Mouse (Mus musculus) urinary bladder, postnatal 36 days (tissue): Measurements from ENCODE around the gene Uhrf1bp1l.
"Not testable (repeated sequence)": the region's sequence is repeated elsewhere in the genome, so short reads cannot be mapped to it uniquely, and the experiment has no call there.

ENCODE experiments used
- DNase-seq, 2 experiments: peaks; one replicate each; pipeline ENCODE4 v3.0.0; 2022; ENCODE audit warnings: low spot score in 2 of 2, mixed read lengths in 1 of 2

Gene Uhrf1bp1l

DNA sequence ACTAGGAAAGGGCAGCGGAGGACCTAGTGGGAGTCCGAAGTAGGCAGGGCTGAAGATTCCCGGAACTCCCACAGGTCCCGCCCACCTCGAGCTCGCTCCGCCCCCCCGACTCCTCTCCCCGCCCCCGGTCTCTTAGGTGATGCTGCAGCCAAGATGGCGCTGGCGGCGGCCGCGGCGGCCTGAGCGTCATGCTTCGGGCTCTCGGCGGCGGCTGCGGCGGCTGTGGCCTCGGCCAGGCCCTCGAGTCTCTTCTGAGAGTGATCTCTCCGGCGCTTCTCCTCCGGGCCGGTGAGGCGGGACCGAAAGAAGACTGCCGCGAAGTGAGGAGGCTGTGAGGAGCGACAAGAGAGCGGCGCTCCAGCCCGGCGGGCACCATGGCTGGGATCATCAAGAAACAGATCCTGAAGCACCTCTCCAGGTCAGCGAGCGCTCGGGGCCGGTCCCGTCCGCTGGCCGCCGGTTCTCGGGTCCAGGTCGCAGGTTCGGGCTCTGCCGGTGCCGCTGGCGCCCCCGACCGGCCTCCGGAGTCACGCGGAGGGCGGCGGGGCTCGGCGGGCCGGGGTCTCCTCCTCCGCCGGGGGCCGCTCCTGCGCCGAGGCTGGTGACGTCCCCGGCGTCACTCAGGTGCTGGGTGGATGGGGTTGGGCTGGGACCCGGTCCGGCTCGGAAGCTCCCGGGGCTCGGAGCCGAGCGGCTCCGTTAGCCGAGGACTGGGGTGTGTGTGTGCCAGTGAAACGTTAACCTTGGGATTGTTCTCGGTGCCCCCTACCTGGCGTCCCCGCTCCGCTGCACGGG lies at the start of gene Uhrf1bp1l:
Gene Uhrf1bp1l, plus strand, starts transcription at position 121 of the 795 bp plus-strand sequence.
- DNase-seq, result peak; percentile 81 to 91

DNA sequence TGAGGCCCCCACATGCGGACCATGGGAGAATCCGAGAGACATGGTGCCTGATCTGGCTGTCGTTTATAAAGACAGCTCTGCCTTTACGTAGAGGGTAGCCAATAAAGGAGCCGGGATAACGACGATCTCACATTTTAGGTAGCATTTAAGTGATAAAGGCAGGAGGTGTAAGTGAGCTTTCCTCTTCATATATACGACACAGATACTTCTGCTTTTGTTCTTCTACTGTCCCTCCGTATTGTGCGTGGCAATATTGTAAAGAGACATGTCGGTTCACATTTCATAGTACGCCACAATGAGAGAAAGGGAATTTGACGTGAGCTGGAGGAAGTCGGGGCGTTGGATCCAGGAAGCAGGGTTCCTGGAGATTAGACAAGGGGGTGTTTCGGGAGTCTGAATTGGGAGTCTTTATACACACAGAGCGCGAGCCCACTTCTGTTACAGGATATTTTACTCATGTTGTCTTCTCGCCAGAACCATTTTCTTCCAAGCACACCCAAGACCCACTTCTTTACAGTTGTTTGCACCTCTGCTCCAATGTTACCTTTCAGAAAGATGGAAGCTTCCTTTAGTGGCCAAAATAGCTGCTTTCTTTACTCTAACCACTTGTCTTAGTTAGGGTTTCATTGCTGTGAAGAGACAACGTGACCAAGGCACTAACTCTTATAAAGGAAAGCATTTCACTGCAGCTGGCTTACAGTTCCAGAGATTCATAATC lies 49.4 kb upstream of the Uhrf1bp1l start:
- no peak for DNase-seq

DNA sequence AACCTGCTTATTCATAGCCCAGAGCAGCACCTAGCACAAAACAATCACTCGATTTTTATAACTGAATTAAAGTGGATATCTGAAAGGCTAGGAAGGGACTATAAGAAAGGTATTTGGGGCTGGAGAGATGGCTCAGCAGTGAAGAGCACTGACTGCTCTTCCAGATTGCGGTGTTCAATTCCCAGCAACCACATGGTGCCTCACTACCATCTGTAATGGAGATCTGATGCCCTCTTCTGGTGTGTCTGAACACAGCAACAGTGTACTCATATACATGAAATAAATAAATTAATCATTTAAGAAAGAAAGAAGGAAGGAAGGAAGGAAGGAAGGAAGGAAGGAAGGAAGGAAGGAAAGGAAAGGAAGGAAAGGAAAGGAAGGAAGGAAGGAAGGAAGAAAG lies 48.5 kb upstream of the Uhrf1bp1l start:
- not testable (repeated sequence) for DNase-seq

DNA sequence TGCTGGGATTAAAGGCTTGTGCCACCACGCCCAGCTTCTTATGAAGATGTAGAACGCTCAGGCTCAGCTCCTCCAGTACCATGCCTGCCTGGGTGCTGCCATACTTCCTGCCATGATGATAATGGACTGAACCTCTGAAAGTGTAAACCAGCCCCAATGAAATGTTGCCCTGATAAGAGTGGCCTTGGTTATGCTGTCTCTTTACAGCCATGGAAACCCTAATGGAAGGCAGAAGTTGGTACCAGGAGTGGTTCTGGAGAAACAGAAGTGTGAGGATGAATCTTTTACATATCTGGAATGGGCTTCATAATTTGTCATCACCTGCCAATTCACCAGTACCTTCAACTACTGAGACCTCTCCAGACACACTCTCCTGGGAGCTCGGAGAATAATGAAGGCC lies 46.8 kb upstream of the Uhrf1bp1l start:
- DNase-seq, result no peak

DNA sequence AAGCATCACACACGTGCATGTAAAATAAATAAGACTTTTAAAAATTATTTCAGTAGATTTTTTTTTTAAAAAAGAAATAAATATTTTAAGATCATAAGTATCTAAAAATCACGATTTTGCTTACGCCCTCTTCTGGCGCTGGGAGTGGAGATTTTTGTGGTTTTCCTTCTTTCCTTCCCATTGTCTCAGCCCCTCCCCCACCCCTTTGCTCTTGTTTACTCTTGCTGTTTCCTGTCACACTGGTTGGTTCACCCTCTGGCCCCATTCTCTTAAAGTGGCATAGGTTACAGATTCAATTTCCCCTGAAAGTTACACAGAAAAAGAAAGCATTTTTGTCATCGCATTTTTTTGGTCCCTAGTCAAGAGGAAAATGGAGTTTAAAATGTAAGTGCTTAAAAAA lies 41.7 kb upstream of the Uhrf1bp1l start:
- DNase-seq, result peak in 1 of 2 experiments; percentile 26

DNA sequence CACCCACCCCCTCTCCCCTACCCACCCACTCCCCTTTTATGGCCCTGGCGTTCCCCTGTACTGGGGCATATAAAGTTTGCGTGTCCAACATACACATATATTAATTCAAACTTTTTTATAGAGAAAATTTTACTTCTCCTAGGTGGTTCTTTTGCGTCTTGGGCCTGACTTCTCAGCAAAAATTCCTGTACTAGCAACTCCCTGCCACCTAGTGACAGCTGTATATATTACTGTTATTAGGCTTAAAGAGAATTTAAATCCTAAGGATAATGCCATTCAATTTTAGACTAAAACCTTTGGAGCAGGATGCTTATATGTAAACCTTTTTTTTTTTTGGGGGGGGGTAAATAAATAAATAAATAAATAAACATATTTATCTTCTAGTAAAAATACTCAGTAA lies 37.4 kb upstream of the Uhrf1bp1l start:
- DNase-seq, result no peak

DNA sequence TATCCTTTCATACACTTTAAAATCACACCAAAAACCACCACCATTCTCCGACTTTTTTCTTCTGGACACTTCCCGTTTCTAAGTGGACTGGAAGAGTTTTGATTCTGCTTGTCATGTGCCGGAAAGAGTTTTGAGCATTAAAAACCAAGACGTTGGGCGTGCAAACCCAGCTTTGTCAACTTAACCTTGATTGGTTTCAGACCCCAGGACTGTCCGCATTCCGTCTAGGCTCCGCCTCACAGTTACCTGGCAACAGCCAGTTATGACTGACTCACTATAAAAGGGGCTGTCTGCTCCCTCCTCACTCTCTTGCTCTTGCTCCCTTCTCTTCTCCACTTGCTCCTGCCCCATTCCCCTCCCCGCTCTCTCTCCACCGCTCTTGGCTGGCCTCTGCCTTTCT lies 36.1 kb upstream of the Uhrf1bp1l start:
- no peak for DNase-seq

DNA sequence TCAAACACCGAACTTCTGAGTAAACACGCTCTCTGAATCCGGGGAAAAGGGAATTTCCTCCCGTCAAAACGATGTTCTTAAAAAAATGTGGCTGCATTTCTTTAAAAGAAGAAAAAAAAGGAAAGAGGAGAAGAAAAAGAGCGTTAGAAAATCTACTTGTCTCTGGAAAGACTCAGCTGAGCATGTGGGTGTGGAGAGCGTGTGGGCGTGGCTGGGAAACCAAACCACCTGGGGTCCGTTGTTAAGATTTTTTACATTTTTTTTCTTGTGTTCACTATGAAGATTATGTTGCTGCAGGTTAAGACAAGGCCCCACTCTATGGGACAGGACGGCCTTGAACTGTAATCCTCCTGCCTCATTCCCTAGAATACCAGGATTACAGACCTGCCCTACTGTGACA lies 29.9 kb upstream of the Uhrf1bp1l start:
- DNase-seq, result no peak

DNA sequence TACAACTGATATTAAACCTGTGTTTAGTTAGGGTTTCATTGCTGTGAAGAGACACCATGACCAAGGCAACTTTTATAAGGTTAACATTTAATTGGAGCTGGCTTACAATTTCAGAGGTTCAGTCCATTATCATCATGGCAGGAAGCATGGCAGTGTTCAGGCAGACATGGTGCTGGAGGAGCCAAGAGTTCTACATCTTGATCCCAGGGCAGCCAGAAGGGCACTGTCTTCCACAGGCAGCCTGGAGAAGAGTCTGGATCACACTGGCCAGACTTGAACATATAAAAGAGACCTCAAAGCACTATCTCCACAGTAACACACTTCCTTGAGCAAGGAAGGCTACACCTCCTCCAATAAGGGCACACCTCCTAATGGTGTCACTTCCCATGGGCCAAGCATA lies 24.5 kb upstream of the Uhrf1bp1l start:
- DNase-seq, result no peak

DNA sequence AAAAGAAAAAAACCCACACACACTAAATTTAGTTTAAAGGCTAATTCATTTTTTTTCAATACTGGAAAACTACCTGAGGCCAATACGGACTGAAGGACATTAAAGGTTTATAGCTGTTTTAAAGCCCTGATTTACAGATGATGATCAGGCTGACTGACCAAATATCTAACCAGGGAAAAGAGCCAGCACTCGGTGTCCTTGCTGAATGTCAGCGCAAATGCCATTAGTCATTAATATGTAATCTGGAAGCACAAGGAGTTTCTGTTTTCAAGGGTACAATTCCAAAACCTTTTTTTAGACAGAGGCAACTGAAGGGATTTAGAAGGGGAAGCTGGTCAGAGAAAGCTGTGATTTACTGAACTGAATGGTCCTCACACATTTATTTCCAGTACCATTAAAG lies 24.0 kb upstream of the Uhrf1bp1l start:
- no peak for DNase-seq

DNA sequence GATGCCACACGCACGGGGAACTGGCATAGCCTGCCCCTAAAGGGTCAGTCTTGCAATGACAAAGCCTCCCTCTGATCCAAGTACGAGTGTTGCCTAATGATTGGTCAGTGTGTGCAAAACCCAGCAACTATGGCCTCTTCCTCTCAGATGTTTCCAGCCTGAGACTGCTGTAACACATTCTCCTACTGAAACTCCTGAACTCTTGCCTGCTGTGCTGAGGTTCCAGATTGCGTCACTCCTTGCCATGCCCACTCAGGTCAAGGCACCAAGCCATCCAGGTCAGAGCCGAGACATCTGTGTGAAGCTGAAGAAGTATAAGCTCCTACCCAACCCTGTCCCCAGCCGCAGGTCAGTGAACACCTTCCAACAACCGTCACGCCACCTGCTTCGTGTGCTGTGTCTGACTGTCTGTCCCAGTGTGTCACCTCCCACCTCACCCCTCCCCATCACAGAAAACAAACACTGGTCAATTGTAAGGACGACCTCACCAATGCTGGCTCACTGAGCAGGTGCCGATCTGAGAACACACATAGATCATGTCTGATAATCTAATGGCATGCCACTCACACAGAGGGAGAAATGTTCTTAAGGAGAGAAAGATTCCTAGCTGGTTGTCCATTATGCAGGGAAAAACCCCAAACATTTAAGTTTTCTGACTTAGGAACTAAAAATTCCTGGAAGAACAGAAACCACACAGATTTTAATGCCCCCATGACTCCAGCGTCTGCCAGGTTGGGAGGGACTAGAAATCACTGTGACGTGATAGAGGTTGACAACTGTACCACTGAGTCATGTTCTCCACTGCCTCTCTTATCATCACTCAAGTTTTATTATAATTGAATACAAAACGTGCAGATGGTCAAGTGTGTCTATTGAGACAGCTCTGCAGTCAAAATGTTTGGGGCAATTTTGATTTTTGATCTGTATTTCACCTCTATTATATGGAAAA lies 22.3 kb upstream of the Uhrf1bp1l start:
- DNase-seq, result peak in 1 of 2 experiments; percentile 53

DNA sequence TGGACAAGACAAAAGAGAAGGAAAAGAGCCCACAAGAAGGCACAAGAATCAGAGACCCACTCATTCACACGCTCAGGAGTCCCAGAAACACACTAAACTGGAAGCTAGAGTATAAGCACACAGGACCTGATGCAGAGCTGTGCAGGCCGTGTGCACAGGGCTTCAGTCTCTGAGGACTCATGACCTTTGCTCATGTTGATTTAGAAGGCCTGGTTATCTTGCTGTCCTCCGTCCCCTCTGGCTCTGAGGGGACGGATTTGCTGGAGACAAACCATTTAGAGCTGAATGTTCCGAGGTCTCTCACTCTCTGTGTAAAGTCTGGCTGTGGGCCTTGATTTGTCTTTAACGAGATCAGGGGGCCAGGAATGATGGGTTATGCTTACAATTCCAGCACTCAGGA lies 14.4 kb upstream of the Uhrf1bp1l start:
- no peak for DNase-seq

DNA sequence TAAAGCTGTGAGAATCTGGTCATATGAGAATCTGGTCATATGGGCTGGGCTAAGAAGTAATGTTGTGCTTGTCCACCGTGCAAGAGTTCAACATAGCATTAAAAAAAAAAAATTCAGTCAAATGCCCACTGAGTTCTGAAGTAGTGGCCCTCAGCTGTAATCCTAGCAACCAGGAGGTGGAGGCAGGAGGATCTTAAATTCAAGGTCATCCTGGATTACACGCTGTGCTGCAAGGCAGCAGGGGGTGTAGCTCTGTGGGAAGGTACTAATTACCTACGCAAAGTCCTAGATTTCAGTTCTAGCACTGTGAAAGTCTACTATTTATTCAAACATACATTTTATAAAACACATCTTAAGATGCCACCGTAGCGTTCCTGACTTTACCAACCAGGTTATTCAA lies 13.4 kb upstream of the Uhrf1bp1l start:
- no peak for DNase-seq

DNA sequence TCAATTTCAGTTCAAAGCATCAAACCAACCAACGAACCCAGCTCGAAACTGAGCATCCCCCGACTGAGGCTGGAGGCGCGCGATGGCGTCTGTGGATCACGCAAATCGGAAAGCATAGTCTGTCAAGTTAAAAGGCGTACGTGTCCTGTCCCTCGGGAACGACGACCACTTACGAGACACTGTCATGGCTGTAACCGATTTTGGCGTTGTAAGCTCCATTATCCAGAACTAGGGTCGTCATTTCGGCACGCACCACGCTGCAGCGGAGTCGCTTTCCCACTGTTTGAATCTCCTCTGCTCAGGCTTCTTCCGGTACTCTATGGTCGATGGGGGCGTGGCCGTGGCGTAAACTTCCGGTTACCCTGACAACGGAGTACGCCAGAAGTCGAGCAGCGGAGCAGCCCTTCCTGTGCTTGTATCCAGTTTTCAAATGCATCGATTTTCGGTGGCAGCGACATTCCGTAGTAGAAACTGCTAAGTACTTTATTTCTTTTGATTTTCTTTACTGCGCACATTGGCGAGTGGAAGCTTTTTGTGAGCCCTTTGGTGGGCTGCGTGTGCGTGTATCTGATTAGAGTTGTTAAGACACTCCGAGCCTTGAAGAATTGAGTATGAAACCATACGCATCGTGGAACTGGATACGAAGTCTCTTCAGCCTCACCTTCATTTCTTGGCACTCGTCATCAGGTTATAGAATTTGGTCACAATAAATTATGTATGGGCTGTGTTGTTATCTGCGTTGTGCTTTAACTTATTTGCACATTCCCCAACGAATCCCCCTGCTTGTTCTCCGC lies 12.6 kb upstream of the Uhrf1bp1l start, which contains the start of gene Actr6:
Gene Actr6, minus strand, starts transcription at position 295 of the 794 bp plus-strand sequence.
- DNase-seq, result peak; percentile 93

DNA sequence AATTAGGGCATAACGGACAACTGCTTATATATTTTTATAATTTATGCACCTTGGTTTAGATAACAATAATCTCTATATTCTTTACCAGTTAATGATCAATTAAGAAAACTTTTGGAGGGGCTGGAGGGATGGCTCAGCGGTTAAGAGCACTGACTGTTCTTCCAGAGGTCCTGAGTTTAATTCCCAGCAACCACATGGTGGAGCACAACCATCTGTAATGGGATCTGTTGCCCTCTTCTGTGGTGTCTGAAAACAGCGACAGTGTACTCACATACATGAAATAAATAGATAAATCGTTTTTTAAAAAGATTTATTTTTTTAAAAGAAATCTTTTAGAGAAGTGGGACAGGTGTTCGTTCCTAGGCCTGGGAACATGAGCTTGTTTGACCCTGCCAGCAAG lies 7.7 kb upstream of the Uhrf1bp1l start:
- no peak for DNase-seq

DNA sequence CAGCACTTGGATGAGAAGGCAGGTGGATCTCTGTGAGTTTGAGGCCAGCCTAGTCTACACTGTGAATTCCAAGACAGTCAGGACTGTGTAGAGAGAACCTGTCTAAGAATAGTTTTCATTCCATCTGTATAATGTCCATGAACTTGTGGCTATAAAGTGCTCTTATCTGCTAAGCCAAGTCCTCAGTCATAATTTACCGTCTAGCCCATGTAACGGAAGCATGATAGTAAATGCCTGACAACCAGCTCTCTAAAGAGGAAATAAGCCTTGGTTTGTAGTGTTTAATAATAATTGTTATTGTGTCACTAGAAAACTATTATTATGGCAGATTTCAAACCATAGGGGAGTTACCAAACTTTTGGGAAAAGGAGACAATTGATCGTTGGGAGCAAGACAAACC lies 6.9 kb upstream of the Uhrf1bp1l start:
- DNase-seq, result no peak

DNA sequence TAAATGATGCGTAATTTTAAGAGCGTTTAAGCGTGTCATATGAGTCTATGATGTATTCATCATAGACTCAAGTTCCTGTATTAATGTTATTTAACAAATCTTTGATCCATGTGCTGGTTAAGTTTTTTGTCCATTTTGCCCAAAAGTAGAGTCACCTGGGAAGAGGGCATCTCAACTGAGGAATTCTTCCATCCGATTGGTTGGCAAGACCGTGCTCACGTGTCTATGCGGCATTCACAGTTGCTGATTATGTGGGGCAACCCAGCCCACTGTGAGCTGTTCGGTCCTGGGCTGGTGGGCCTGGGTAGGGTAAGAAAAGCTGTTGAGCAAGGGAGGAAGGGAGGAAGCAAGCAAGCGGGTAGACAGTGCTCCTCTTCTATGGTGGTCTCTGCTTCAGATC lies 6.4 kb upstream of the Uhrf1bp1l start:
- DNase-seq, result no peak

DNA sequence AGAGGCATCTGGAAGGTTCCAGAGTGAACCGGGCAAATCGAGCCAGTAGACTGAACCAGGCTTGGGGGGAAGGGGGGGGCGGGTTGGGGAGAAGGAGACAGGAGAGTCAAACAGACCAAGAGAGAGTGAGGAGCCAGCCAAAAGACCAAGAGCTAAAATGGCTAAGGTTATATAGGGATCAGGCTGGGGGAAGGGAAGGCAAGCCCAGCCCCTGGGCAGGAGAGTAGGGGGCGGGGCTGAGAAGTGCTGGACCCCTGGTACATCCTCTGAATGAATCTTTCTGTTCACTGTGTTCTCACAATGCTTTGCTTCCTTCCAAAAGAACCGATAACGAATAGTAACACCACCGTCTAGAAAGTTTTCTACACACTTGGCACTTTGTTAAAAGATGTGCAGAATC lies 5.1 kb upstream of the Uhrf1bp1l start:
- no peak for DNase-seq

DNA sequence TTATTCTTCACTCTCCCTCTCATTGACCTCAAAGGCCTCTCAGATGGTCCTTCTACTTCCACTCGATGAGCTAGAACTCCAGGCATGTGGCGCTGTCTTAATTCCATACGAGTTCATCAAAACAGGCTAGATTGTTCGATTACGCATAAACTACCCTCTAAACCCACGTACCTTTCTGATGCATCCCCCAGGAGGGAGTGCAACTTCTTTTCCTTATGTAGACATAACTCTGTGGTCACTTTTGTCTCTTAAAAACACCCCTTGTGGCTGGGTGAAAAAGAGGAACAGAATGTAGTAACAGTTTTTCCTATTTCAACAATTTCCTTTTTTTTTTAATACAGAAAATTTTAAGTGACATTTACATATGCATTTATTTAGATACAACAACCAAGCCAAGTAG lies 3.8 kb upstream of the Uhrf1bp1l start:
- no peak for DNase-seq

DNA sequence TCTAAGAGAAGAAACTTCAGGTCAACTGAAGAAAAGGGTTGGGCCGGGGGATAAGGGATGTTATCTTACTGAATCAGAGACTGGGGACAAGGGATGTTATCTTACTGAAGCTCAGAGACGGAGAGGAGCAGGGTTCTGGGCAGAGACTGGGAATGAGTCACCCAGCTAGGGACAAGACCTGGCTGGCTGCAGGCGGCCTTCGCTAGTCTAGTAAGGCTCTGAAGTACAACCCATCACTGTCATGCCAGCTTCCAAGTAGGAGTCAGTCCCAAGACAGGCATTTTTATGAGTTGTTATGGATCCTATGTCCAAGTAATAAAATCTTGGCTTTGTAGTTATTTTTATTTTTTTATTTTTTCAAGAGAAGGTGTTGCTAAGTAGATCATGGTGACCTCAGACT lies 1.5 kb upstream of the Uhrf1bp1l start:
- peak in 1 of 2 experiments; percentile 50 for DNase-seq

DNA sequence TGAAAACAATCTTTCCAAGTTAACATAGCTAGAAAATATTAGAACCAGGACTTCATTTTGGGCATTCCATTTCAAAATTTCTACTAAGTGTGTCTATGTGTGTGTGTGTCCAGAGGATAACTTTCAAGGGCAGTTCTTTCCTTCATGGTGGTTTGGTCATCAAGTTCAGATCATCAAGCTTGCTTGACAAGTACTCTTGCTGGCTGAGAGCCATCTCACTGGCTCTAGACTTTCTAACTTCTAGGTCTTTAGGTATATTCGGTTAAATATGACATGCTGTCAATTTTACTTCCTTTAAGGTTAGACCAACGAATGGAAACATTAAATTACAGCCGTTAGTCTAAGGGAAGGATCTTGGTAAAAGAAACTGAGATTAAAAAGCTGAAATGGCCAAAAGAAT lies 450 bp upstream of the Uhrf1bp1l start:
- no peak for DNase-seq
